Mouse (Mus musculus) lung, embryonic 15.5 days (tissue): ENCODE measurements around the gene Ctsf. TPM values are rescaled to one million over a fixed set of nuclear protein-coding genes. Genes with fewer than 3 reads are reported as not detected.

Experiments
- ATAC-seq: fragments of 200-750 bp; cut with Nextera tagmentation; 2 replicates; pipeline ENCODE4 v1.8.0; 2017; ENCODE audit warnings: moderate number of reproducible peaks, borderline replicate concordance; ENCODE audit not compliant: low FRiP score, low TSS enrichment; ENCODE audit errors: extremely low read depth
- H3K27ac ChIP-seq: fragments of 300-500 bp; sonication (generic); 2 replicates; pipeline ENCODE4 v1.5.1; 2015; ENCODE audit warnings: moderate library complexity, mild to moderate bottlenecking, inconsistent platforms
- H3K27me3 ChIP-seq: fragments of 300-500 bp; sonication (generic); 2 replicates; pipeline ENCODE4 v1.6.1; 2015; ENCODE audit warnings: inconsistent platforms
- H3K36me3 ChIP-seq: fragments of 300-500 bp; sonication (generic); 2 replicates; pipeline ENCODE4 v1.6.1; 2015; ENCODE audit warnings: inconsistent platforms
- H3K4me1 ChIP-seq: fragments of 300-500 bp; sonication (generic); 2 replicates; pipeline ENCODE4 v1.6.1; 2015; ENCODE audit warnings: inconsistent platforms
- H3K4me2 ChIP-seq: fragments of 300-500 bp; sonication (generic); 2 replicates; pipeline ENCODE4 v1.6.1; 2015; ENCODE audit warnings: inconsistent platforms, mild to moderate bottlenecking, moderate library complexity
- H3K4me3 ChIP-seq: fragments of 300-500 bp; sonication (generic); 2 replicates; pipeline ENCODE4 v1.5.1; 2015; ENCODE audit warnings: mild to moderate bottlenecking, inconsistent platforms
- H3K9ac ChIP-seq: fragments of 300-500 bp; sonication (generic); 2 replicates; pipeline ENCODE4 v1.6.1; 2015; ENCODE audit warnings: inconsistent platforms
- H3K9me3 ChIP-seq: fragments of 300-500 bp; sonication (generic); 2 replicates; pipeline ENCODE4 v1.6.1; 2016; ENCODE audit warnings: inconsistent platforms
- WGBS: fragments of 180-500 bp; shearing (Covaris S2); methylation state at CpG from one replicate; pipeline ENCODE4 v1.1.7; 2015; 5-methylcytosine and 5-hydroxymethylcytosine counted together
- polyA plus RNA-seq: library from polyadenylated mRNA; unstranded; fragments of >200 nt; fragmentation: Nextera tagmentation; extraction: Ambion mirVana; gene quantifications from 2 replicates; pipeline ENCODE4 v1.2.1, GENCODE M21; 2015

The Ctsf gene
- polyA plus RNA-seq, 1 experiment from 2014 or later: 25.3 TPM

GRCm38 (mm10) chr19:4889791-4890190, 34.9 kb downstream of the Ctsf start:
- Histone ChIP-seq H3K27ac (no peak overlapping the region), H3K4me3 (no peak overlapping the region), H3K27me3 (no peaks in the 10 kb centered on the region), H3K36me3 (no peaks in the 10 kb centered on the region), H3K4me1 (no peaks in the 10 kb centered on the region), H3K9ac (no peak overlapping the region), H3K9me3 (no peaks in the 10 kb centered on the region), H3K4me2 (no peak overlapping the region)
- WGBS: 81% methylated on average over 10 of the region's 10 CpGs
- no peak for ATAC-seq

GRCm38 (mm10) chr19:4891798-4892197, 36.9 kb downstream of the Ctsf start:
- Histone ChIP-seq H3K9ac (no peak overlapping the region), H3K4me2 (no peak overlapping the region), H3K9me3 (no peaks in the 10 kb centered on the region), H3K36me3 (no peaks in the 10 kb centered on the region), H3K4me1 (no peaks in the 10 kb centered on the region), H3K27ac (no peak overlapping the region), H3K4me3 (no peak overlapping the region), H3K27me3 (no peaks in the 10 kb centered on the region)
- 70% methylated on average over 3 of the region's 3 CpGs for WGBS
- no peak for ATAC-seq

GRCm38 (mm10) chr19:4896780-4897520, 42.0 kb downstream of the Ctsf start:
- no peaks in the 10 kb centered on the region for H3K27me3 ChIP-seq
- ATAC-seq: no peak
- no peak overlapping the region for H3K9ac ChIP-seq
- no peak overlapping the region for H3K4me3 ChIP-seq
- no peak overlapping the region for H3K27ac ChIP-seq
- no peaks in the 10 kb centered on the region for H3K9me3 ChIP-seq
- no peaks in the 10 kb centered on the region for H3K4me1 ChIP-seq
- H3K4me2 ChIP-seq: no peak overlapping the region
- no peaks in the 10 kb centered on the region for H3K36me3 ChIP-seq
- WGBS: 61% methylated on average over 21 of the region's 21 CpGs

- Histone ChIP-seq H3K36me3 (no peaks in the 10 kb centered on the region), H3K4me1 (no peaks in the 10 kb centered on the region), H3K4me2 (no peak overlapping the region), H3K27me3 (no peaks in the 10 kb centered on the region), H3K27ac (no peak overlapping the region), H3K4me3 (no peak overlapping the region), H3K9me3 (no peaks in the 10 kb centered on the region), H3K9ac (no peak overlapping the region)
- no peak for ATAC-seq
- WGBS: 60% methylated on average over 9 of the region's 9 CpGs
These were observed 44.0 kb downstream of the Ctsf start for GRCm38 (mm10) chr19:4898972-4899371.

GRCm38 (mm10) chr19:4899888-4900287, 45.0 kb downstream of the Ctsf start:
- no peaks in the 10 kb centered on the region for H3K27me3 ChIP-seq
- ATAC-seq: no peak
- WGBS: 79% methylated on average over 3 of the region's 3 CpGs
- no peak overlapping the region for H3K27ac ChIP-seq
- no peak overlapping the region for H3K9ac ChIP-seq
- H3K4me2 ChIP-seq: no peak overlapping the region
- H3K9me3 ChIP-seq: no peaks in the 10 kb centered on the region
- H3K36me3 ChIP-seq: no peaks in the 10 kb centered on the region
- no peaks in the 10 kb centered on the region for H3K4me1 ChIP-seq
- no peak overlapping the region for H3K4me3 ChIP-seq

- H3K9ac ChIP-seq: peak within 1 kb of the TSS; percentile 54
- 8% methylated on average over 31 of the region's 31 CpGs for WGBS
These were observed 51.3 kb downstream of the Ctsf start, which contains the start of gene Bbs1 for GRCm38 (mm10) chr19:4905979-4906794. Gene Bbs1, minus strand, starts transcription at chr19:4906628.

GRCm38 (mm10) chr19:4908107-4908506, 53.2 kb downstream of the Ctsf start:
- 78% methylated on average over 4 of the region's 4 CpGs for WGBS
- H3K9ac ChIP-seq: no peak overlapping the region
- no peak for ATAC-seq
- no peaks in the 10 kb centered on the region for H3K9me3 ChIP-seq
- no peak overlapping the region for H3K4me2 ChIP-seq
- H3K36me3 ChIP-seq: peaks cover 47% of the 10 kb centered on the region
- H3K4me3 ChIP-seq: no peak overlapping the region
- no peak overlapping the region for H3K27ac ChIP-seq
- H3K4me1 ChIP-seq: peaks cover 9% of the 10 kb centered on the region
- no peaks in the 10 kb centered on the region for H3K27me3 ChIP-seq

More at GRCm38 (mm10) chr19:4905979-4906794, 51.3 kb downstream of the Ctsf start, which contains the start of gene Bbs1:
- H3K9me3 ChIP-seq: no peaks in the 10 kb centered on the region
- H3K36me3 ChIP-seq: peaks cover 34% of the 10 kb centered on the region
- no peak within 1 kb of the TSS for H3K27ac ChIP-seq
- peak within 1 kb of the TSS; percentile 75 for H3K4me3 ChIP-seq
- 0 out of 2 replicates have a peak, but pooled peaks have one; percentile 34 for ATAC-seq
- H3K4me2 ChIP-seq: peak within 1 kb of the TSS; percentile 76
- H3K4me1 ChIP-seq: peaks cover 9% of the 10 kb centered on the region
- no peaks in the 10 kb centered on the region for H3K27me3 ChIP-seq

GRCm38 (mm10) chr19:4909376-4909775, 54.4 kb downstream of the Ctsf start:
- H3K36me3 ChIP-seq: peaks cover 59% of the 10 kb centered on the region
- ATAC-seq: no peak
- no peak overlapping the region for H3K27ac ChIP-seq
- H3K9me3 ChIP-seq: no peaks in the 10 kb centered on the region
- no peak overlapping the region for H3K9ac ChIP-seq
- no peak overlapping the region for H3K4me2 ChIP-seq
- no peaks in the 10 kb centered on the region for H3K27me3 ChIP-seq
- no peak overlapping the region for H3K4me3 ChIP-seq
- WGBS: 88% methylated on average over 7 of the region's 7 CpGs
- H3K4me1 ChIP-seq: peaks cover 9% of the 10 kb centered on the region

Other genes starting within 250 kb of the Ctsf start
- 6.5 and 6.8 TPM in 2 replicates for gene Lrfn4, start 239.5 kb upstream of the Ctsf start, polyA plus RNA-seq
- gene Rce1, start 229.5 kb upstream of the Ctsf start, polyA plus RNA-seq: 73.5 and 74.4 TPM in 2 replicates
- gene Gm960, start 156.5 kb upstream of the Ctsf start, polyA plus RNA-seq: 2.2 and 3.1 TPM in 2 replicates
- 1.1 and 1.4 TPM in 2 replicates for gene Sptbn2, start 144.0 kb upstream of the Ctsf start, polyA plus RNA-seq
- 60.8 and 62.7 TPM in 2 replicates for gene Rbm4b, start 98.6 kb upstream of the Ctsf start, polyA plus RNA-seq
- 57.6 and 64.1 TPM in 2 replicates for gene Rbm4, start 61.2 kb upstream of the Ctsf start, polyA plus RNA-seq
- 21.3 and 32.8 TPM in 2 replicates for gene Gm21992, start 43.5 kb upstream of the Ctsf start, polyA plus RNA-seq
- gene Rbm14, start 43.5 kb upstream of the Ctsf start, polyA plus RNA-seq: 91.3 and 95.3 TPM in 2 replicates
- 51.2 and 53.3 TPM in 2 replicates for gene Ccs, start 15.8 kb upstream of the Ctsf start, polyA plus RNA-seq
- gene Ccdc87, start 15.8 kb upstream of the Ctsf start, polyA plus RNA-seq: 0.20 and 0.33 TPM in 2 replicates
- gene Actn3, start 22.8 kb downstream of the Ctsf start, polyA plus RNA-seq: 1.6 and 3.6 TPM in 2 replicates
- 10.0 and 10.6 TPM in 2 replicates for gene Zdhhc24, start 23.5 kb downstream of the Ctsf start, polyA plus RNA-seq
- 5.7 and 6.3 TPM in 2 replicates for gene Bbs1, start 51.5 kb downstream of the Ctsf start, polyA plus RNA-seq
- gene Dpp3, start 73.2 kb downstream of the Ctsf start, polyA plus RNA-seq: 94.4 and 104 TPM in 2 replicates
- 1.5 and 2.0 TPM in 2 replicates for gene Peli3, start 88.0 kb downstream of the Ctsf start, polyA plus RNA-seq
- gene Mrpl11, start 107.0 kb downstream of the Ctsf start, polyA plus RNA-seq: 99.4 and 101 TPM in 2 replicates
- 0.06 and 0.13 TPM in 2 replicates for gene Npas4, start 135.2 kb downstream of the Ctsf start, polyA plus RNA-seq
- gene Slc29a2, start 168.7 kb downstream of the Ctsf start, polyA plus RNA-seq: 2.7 and 4.1 TPM in 2 replicates
- gene B4gat1, start 183.7 kb downstream of the Ctsf start, polyA plus RNA-seq: 53.0 and 53.8 TPM in 2 replicates
- 2.2 and 2.4 TPM in 2 replicates for gene AC124502.3, start 183.8 kb downstream of the Ctsf start, polyA plus RNA-seq
- 47.4 and 51.4 TPM in 2 replicates for gene Brms1, start 186.2 kb downstream of the Ctsf start, polyA plus RNA-seq
- 2.7 and 2.9 TPM in 2 replicates for gene Rin1, start 195.4 kb downstream of the Ctsf start, polyA plus RNA-seq
- 71.7 and 72.4 TPM in 2 replicates for gene Cd248, start 212.9 kb downstream of the Ctsf start, polyA plus RNA-seq
- gene Tmem151a, start 230.4 kb downstream of the Ctsf start, polyA plus RNA-seq: 3.4 and 4.6 TPM in 2 replicates
- 94.5 and 96.8 TPM in 2 replicates for gene Yif1a, start 233.4 kb downstream of the Ctsf start, polyA plus RNA-seq
- 8.6 and 9.0 TPM in 2 replicates for gene Cnih2, start 243.4 kb downstream of the Ctsf start, polyA plus RNA-seq